Mouse (Mus musculus) CH12.LX (cell line): ENCODE measurements around the gene Afap1. TPM values are rescaled to one million over a fixed set of nuclear protein-coding genes. Genes with fewer than 3 reads are reported as not detected.

Source experiments
- DNase-seq: peaks from one replicate; pipeline ENCODE4 v3.0.0-alpha.2; 2013; ENCODE audit errors: extremely low read depth
- H3K27ac ChIP-seq: 2 replicates; pipeline ENCODE4 v1.5.1; 2012; ENCODE audit warnings: low read depth, mild to moderate bottlenecking, control low read depth, moderate library complexity; ENCODE audit not compliant: insufficient read depth
- H3K27me3 ChIP-seq: replicated peaks from 2 replicates; pipeline ENCODE3; 2012; ENCODE audit warnings: inconsistent platforms
- H3K36me3 ChIP-seq, 2 experiments: replicated peaks in 1 of 2; 2 replicates each; pipeline versions ENCODE3 to v1.6.1; 2012; ENCODE audit warnings: inconsistent platforms in 1 of 2, low read length in 1 of 2, mild to moderate bottlenecking in 1 of 2, mixed read lengths in 1 of 2, moderate library complexity in 1 of 2; ENCODE audit not compliant: control insufficient read depth in 1 of 2, insufficient read depth in 1 of 2
- H3K4me1 ChIP-seq, 2 experiments: 2 replicates each; pipeline ENCODE4 v1.6.1; 2012; ENCODE audit warnings: inconsistent platforms in 1 of 2, moderate library complexity in 1 of 2; ENCODE audit not compliant: insufficient read depth in 2 of 2, control insufficient read depth in 1 of 2
- H3K4me2 ChIP-seq: 2 replicates; pipeline ENCODE4 v1.6.1; 2012; ENCODE audit warnings: low read depth, mild to moderate bottlenecking, control low read depth; ENCODE audit not compliant: poor library complexity, insufficient read depth, severe bottlenecking
- H3K4me3 ChIP-seq, 3 experiments: fragments of 150-350 bp in 1 of 3; sonication (generic) in 1 of 3; replicated peaks in 1 of 3; 2 replicates each; pipeline versions ENCODE3 to v1.5.1; 2011 to 2012; ENCODE audit warnings: low read depth in 2 of 3, low read length in 2 of 3, mild to moderate bottlenecking in 2 of 3, moderate library complexity in 2 of 3, control low read depth in 1 of 3, improper control_type of control experiment in 1 of 3, inconsistent platforms in 1 of 3, mixed read lengths in 1 of 3; ENCODE audit not compliant: poor library complexity in 1 of 3
- H3K79me2 ChIP-seq: replicated peaks from 2 replicates; pipeline ENCODE4 v1.6.1; 2012; ENCODE audit warnings: mild to moderate bottlenecking, moderate library complexity; ENCODE audit not compliant: control insufficient read depth, poor library complexity, insufficient read depth, severe bottlenecking; ENCODE audit errors: extremely low read depth
- H3K9ac ChIP-seq: 2 replicates; pipeline ENCODE4 v1.6.1; 2012; ENCODE audit warnings: low read depth, mild to moderate bottlenecking, control low read depth, moderate library complexity; ENCODE audit not compliant: insufficient read depth
- H3K9me3 ChIP-seq: replicated peaks from 2 replicates; pipeline ENCODE3; 2012; ENCODE audit warnings: low read length, inconsistent platforms, mixed read lengths
- BHLHE40 ChIP-seq: IDR thresholded peaks from 2 replicates; pipeline ENCODE4 v1.6.1; 2011; ENCODE audit warnings: mild to moderate bottlenecking, low read depth, low read length, improper control_type of control experiment
- CTCF ChIP-seq, 2 experiments: IDR thresholded peaks in 1 of 2; conservative IDR thresholded peaks in 1 of 2; 2 replicates each; pipeline ENCODE4 v1.5.1; 2011 to 2012; ENCODE audit warnings: low read depth in 2 of 2, low read length in 2 of 2, improper control_type of control experiment in 1 of 2, inconsistent platforms in 1 of 2, mild to moderate bottlenecking in 1 of 2, moderate library complexity in 1 of 2
- ELF1 ChIP-seq: IDR thresholded peaks from 2 replicates; pipeline ENCODE4 v1.6.1; 2014; ENCODE audit warnings: low read depth, mild to moderate bottlenecking, inconsistent platforms, low read length, improper control_type of control experiment
- EP300 ChIP-seq: IDR thresholded peaks from 2 replicates; pipeline ENCODE4 v1.6.1; 2011; ENCODE audit warnings: low read length, improper control_type of control experiment
- ETS1 ChIP-seq: conservative IDR thresholded peaks from 2 replicates; pipeline ENCODE4 v1.6.1; 2012; ENCODE audit warnings: low read depth, mild to moderate bottlenecking, inconsistent platforms, low read length, improper control_type of control experiment, moderate library complexity
- HCFC1 ChIP-seq: IDR thresholded peaks from 2 replicates; pipeline ENCODE4 v1.6.1; 2012; ENCODE audit warnings: low read depth, mild to moderate bottlenecking, inconsistent platforms, low read length, improper control_type of control experiment
- IRF4 ChIP-seq: IDR thresholded peaks from 2 replicates; pipeline ENCODE4 v1.6.1; 2014; ENCODE audit warnings: low read depth, mild to moderate bottlenecking, inconsistent platforms, low read length, improper control_type of control experiment
- JUN ChIP-seq: IDR thresholded peaks from 2 replicates; pipeline ENCODE4 v1.6.1; 2011; ENCODE audit warnings: low read depth, mild to moderate bottlenecking, low read length, improper control_type of control experiment, moderate library complexity; ENCODE audit not compliant: insufficient read depth
- JUND ChIP-seq: conservative IDR thresholded peaks from 2 replicates; pipeline ENCODE4 v1.6.1; 2011; ENCODE audit warnings: low read depth, low read length, improper control_type of control experiment
- KAT2A ChIP-seq: IDR thresholded peaks from 2 replicates; pipeline ENCODE4 v1.6.1; 2012; ENCODE audit warnings: low read length, improper control_type of control experiment, inconsistent platforms; ENCODE audit not compliant: insufficient replicate concordance
- MAFK ChIP-seq: IDR thresholded peaks from 2 replicates; pipeline ENCODE4 v1.6.1; 2011; ENCODE audit warnings: low read length, improper control_type of control experiment; ENCODE audit not compliant: insufficient replicate concordance
- MAX ChIP-seq: IDR thresholded peaks from 2 replicates; pipeline ENCODE4 v1.6.1; 2011; ENCODE audit warnings: low read length, improper control_type of control experiment
- MEF2A ChIP-seq: IDR thresholded peaks from 2 replicates; pipeline ENCODE4 v1.6.1; 2014; ENCODE audit warnings: low read depth, mild to moderate bottlenecking, inconsistent platforms, low read length, improper control_type of control experiment, borderline replicate concordance
- MXI1 ChIP-seq: IDR thresholded peaks from 2 replicates; pipeline ENCODE4 v1.6.1; 2011; ENCODE audit warnings: mild to moderate bottlenecking, low read depth, low read length, improper control_type of control experiment
- MYC ChIP-seq: IDR thresholded peaks from 2 replicates; pipeline ENCODE4 v1.6.1; 2011; ENCODE audit warnings: low read depth, mild to moderate bottlenecking, improper control_type of control experiment, low read length
- NELFE ChIP-seq: IDR thresholded peaks from 2 replicates; pipeline ENCODE4 v1.6.1; 2011; ENCODE audit warnings: low read depth, low read length, improper control_type of control experiment
- NRF1 ChIP-seq: IDR thresholded peaks from 2 replicates; pipeline ENCODE4 v1.6.1; 2014; ENCODE audit warnings: low read depth, mild to moderate bottlenecking, inconsistent platforms, low read length, improper control_type of control experiment, moderate library complexity
- PAX5 ChIP-seq: IDR thresholded peaks from 2 replicates; pipeline ENCODE4 v1.6.1; 2012; ENCODE audit warnings: low read length, inconsistent platforms, mixed read lengths
- POLR2AphosphoS2 ChIP-seq: IDR thresholded peaks from 2 replicates; pipeline ENCODE4 v1.6.1; 2011; ENCODE audit warnings: low read depth, low read length, improper control_type of control experiment
- RCOR1 ChIP-seq: conservative IDR thresholded peaks from 2 replicates; pipeline ENCODE4 v1.6.1; 2012; ENCODE audit warnings: low read depth, mild to moderate bottlenecking, inconsistent platforms, low read length, improper control_type of control experiment
- SMC3 ChIP-seq: IDR thresholded peaks from 2 replicates; pipeline ENCODE4 v1.6.1; 2011; ENCODE audit warnings: low read depth, low read length, improper control_type of control experiment
- TBP ChIP-seq: conservative IDR thresholded peaks from 2 replicates; pipeline ENCODE4 v1.6.1; 2011; ENCODE audit warnings: low read depth, low read length, improper control_type of control experiment
- TCF12 ChIP-seq: IDR thresholded peaks from 2 replicates; pipeline ENCODE4 v1.6.1; 2014; ENCODE audit warnings: low read depth, mild to moderate bottlenecking, inconsistent platforms, low read length, improper control_type of control experiment
- UBTF ChIP-seq: IDR thresholded peaks from 2 replicates; pipeline ENCODE4 v1.6.1; 2012; ENCODE audit warnings: low read depth, mild to moderate bottlenecking, inconsistent platforms, low read length, improper control_type of control experiment, moderate library complexity
- USF1 ChIP-seq: IDR thresholded peaks from 2 replicates; pipeline ENCODE4 v1.6.1; 2014; ENCODE audit warnings: low read depth, mild to moderate bottlenecking, inconsistent platforms, low read length, improper control_type of control experiment
- USF2 ChIP-seq: conservative IDR thresholded peaks from 2 replicates; pipeline ENCODE4 v1.6.1; 2011; ENCODE audit warnings: low read depth, low read length, improper control_type of control experiment
- ZKSCAN1 ChIP-seq: IDR thresholded peaks from 2 replicates; pipeline ENCODE4 v1.6.1; 2012; ENCODE audit warnings: low read depth, inconsistent platforms, low read length, improper control_type of control experiment, borderline replicate concordance
- ZNF384 ChIP-seq: IDR thresholded peaks from 2 replicates; pipeline ENCODE4 v1.6.1; 2012; ENCODE audit warnings: low read depth, low read length, improper control_type of control experiment, inconsistent platforms
- dilution Hi-C: fragments of 300-500 bp; cut with MboI; formaldehyde crosslinking; loops from 2 replicates; pipeline ENCODE4 v1.14.3; 2020; ENCODE audit warnings: low sequenced_read_pairs; ENCODE audit not compliant: extremely low pct_unique_long_range_greater_than_20kb, extremely low pct_ligation_motif_present
- in situ Hi-C: fragments of 300-500 bp; cut with MboI; formaldehyde crosslinking; loops from 3 replicates; pipeline ENCODE4 v1.14.3; 2019; ENCODE audit warnings: low sequenced_read_pairs, low pct_ligation_motif_present, low pct_unique_long_range_greater_than_20kb, mixed read lengths
- polyA plus RNA-seq: library from polyadenylated mRNA; unstranded; fragments of >175 nt; gene quantifications from 2 replicates; pipeline ENCODE4 v1.2.1, GENCODE M21; 2012; ENCODE audit warnings: low read depth; ENCODE audit not compliant: insufficient read length
- total RNA-seq, 2 experiments: library from RNA; depleted of rRNA; stranded (reverse); fragments of 300-350 nt in 1 of 2; fragments of >200 nt in 1 of 2; gene quantifications; 2 replicates each; pipeline ENCODE4 v1.2.3; 2012 to 2014

The Afap1 gene
- total and polyA plus RNA-seq, 3 experiments: 0.32 to 4.0 (median 0.86) TPM

DNA sequence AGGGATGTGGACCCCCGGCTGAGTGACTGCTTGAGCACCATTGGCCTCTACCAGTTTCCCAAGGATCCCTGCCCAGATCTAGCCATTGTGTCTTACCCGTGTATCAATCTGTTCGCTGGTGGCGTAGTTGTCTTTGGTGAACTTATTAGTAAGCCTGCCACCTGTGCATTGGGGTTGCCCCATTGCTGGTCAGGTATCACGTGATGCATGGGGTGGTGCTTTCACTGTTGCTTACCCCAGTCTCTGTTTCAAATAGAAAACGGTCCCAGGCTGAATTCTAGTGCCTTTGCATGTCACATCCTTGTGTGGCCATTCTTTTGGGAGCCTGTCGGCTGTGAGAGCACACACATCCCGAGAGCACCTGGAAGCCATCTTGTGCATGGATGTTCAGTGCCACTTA, 95.0 kb downstream of the Afap1 start:
- DNase-seq: peak; percentile 24
- no peak overlapping the region for H3K4me2 ChIP-seq
- H3K9me3 ChIP-seq: no peaks in the 10 kb centered on the region
- TF ChIP-seq MAX: peak; percentile 43; the same call in 1 of the 2 replicates
- TF ChIP-seq UBTF: no peak
- no peak for TF ChIP-seq SMC3
- TF ChIP-seq RCOR1: no peak
- no peak for TF ChIP-seq JUN
- no peak for TF ChIP-seq POLR2AphosphoS2
- TF ChIP-seq MYC: no peak
- peak; percentile 76 for TF ChIP-seq USF2
- TF ChIP-seq USF1: peak; percentile 79
- no peak for TF ChIP-seq MAFK
- TF ChIP-seq PAX5: no peak
- TF ChIP-seq BHLHE40: peak; percentile 51; the same call in 1 of the 2 replicates
- no peak for TF ChIP-seq MXI1
- no peak overlapping the region for H3K27ac ChIP-seq
- dilution Hi-C loops (no loop called here), in situ Hi-C loops (loop anchor here (5.0 kb wide), 1 partner anchor 34 kb away; no protein-coding TSS in a partner anchor)
- no peak overlapping the region for H3K9ac ChIP-seq
- no peak overlapping the region for H3K4me3 ChIP-seq
- H3K4me1 ChIP-seq: peaks cover 9 to 47% of the 10 kb centered on the region in 2 experiments
- H3K36me3 ChIP-seq: peaks cover 5 to 12% of the 10 kb centered on the region in 2 experiments
- no peaks in the 10 kb centered on the region for H3K27me3 ChIP-seq
- H3K79me2 ChIP-seq: no peaks in the 10 kb centered on the region

- H3K27ac ChIP-seq: no peak overlapping the region
- H3K9me3 ChIP-seq: no peaks in the 10 kb centered on the region
- no peak overlapping the region for H3K9ac ChIP-seq
- TF ChIP-seq NRF1 (no peak), IRF4 (peak; percentile 72), MAFK (peak; percentile 29; the same call in 1 of the 2 replicates), JUN (no peak), UBTF (no peak), NELFE (no peak), PAX5 (no peak), ZKSCAN1 (no peak), ELF1 (no peak), HCFC1 (no peak), MAX (no peak), JUND (0 out of 2 replicates have a peak, but pooled peaks have one; percentile 17), MEF2A (no peak), TBP (no peak), EP300 (no peak), ETS1 (peak; percentile 30; the same call in 1 of the 2 replicates), TCF12 (no peak), CTCF (conservative IDR thresholded peaks at IDR 0.05 in 1 of 2, IDR thresholded peaks at IDR 0.05 in 1 of 2; ENCODE audit: low read depth in 2 of 2, low read length in 2 of 2) (no peak), USF2 (no peak), ZNF384 (peak; percentile 23; the same call in 1 of the 2 replicates), KAT2A (no peak), BHLHE40 (no peak)
- H3K27me3 ChIP-seq: no peaks in the 10 kb centered on the region
- no peaks in the 10 kb centered on the region for H3K79me2 ChIP-seq
- H3K4me1 ChIP-seq: peaks cover 9 to 47% of the 10 kb centered on the region in 2 experiments
- dilution Hi-C loops: no loop called here
- no peak overlapping the region for H3K4me2 ChIP-seq
- H3K36me3 ChIP-seq: peaks cover 5 to 15% of the 10 kb centered on the region in 2 experiments
- in situ Hi-C loops: loop anchor here (5.0 kb wide), 1 partner anchor 33 kb away; no protein-coding TSS in a partner anchor
- no peak overlapping the region for H3K4me3 ChIP-seq
- peak; percentile 48 for DNase-seq
These were observed 96.4 kb downstream of the Afap1 start for GRCm38 (mm10) chr5:35989506-35989905.
